Mouse (Mus musculus) kidney, adult 2 months (tissue): ENCODE measurements around the gene Gls. TPM values are rescaled to one million over a fixed set of nuclear protein-coding genes. Genes with fewer than 3 reads are reported as not detected.

Experiments used
- DNase-seq: peaks from one replicate; pipeline ENCODE4 v3.0.0; 2021
- H3K27ac ChIP-seq: fragments of 200-500 bp; 2 replicates; pipeline ENCODE4 v1.5.1; 2012; ENCODE audit warnings: low read depth, low read length, control low read depth, inconsistent platforms; ENCODE audit not compliant: insufficient read depth
- H3K27me3 ChIP-seq: fragments of 200-500 bp; replicated peaks from 2 replicates; pipeline ENCODE4 v1.6.1; 2012; ENCODE audit warnings: mild to moderate bottlenecking, moderate library complexity, low read length, inconsistent platforms; ENCODE audit not compliant: control insufficient read depth, insufficient read depth
- H3K36me3 ChIP-seq: fragments of 200-500 bp; 2 replicates; pipeline ENCODE4 v1.6.1; 2012; ENCODE audit warnings: mild to moderate bottlenecking, moderate library complexity, low read length, inconsistent platforms; ENCODE audit not compliant: control insufficient read depth, insufficient read depth
- H3K4me1 ChIP-seq: fragments of 200-500 bp; 2 replicates; pipeline ENCODE4 v1.6.1; 2011; ENCODE audit warnings: low read length; ENCODE audit not compliant: control insufficient read depth, insufficient read depth
- H3K4me3 ChIP-seq: fragments of 200-500 bp; 2 replicates; pipeline ENCODE4 v1.5.1; 2011; ENCODE audit warnings: mild to moderate bottlenecking, low read depth, low read length, control low read depth; ENCODE audit not compliant: insufficient read depth
- CTCF ChIP-seq: fragments of 200-500 bp; conservative IDR thresholded peaks from 2 replicates; pipeline ENCODE4 v1.5.1; 2011; ENCODE audit warnings: low read depth, mild to moderate bottlenecking, control low read depth, low read length, moderate library complexity, mixed read lengths; ENCODE audit not compliant: insufficient read depth, insufficient read length
- POLR2A ChIP-seq: fragments of 200-500 bp; IDR thresholded peaks from one replicate; pipeline ENCODE4 v1.6.1; 2011; ENCODE audit warnings: low read depth, low read length, control low read depth
- WGBS: fragments of 180-500 bp; shearing (Covaris S2); methylation state at CpG from one replicate; pipeline ENCODE4 v1.1.7; 2018; 5-methylcytosine and 5-hydroxymethylcytosine counted together
- polyA plus RNA-seq: library from polyadenylated mRNA; depleted of rRNA; stranded (reverse); fragments of >200 nt; gene quantifications from 2 replicates; pipeline ENCODE4 v1.2.3, GENCODE M21; 2012

Gls gene
- polyA plus RNA-seq, 1 experiment = 62.9 TPM

- no peak for DNase-seq
- Histone ChIP-seq H3K4me1 (peaks cover 7% of the 10 kb centered on the region; the same call in 1 of the 2 replicates), H3K4me3 (no peak overlapping the region), H3K27ac (no peak overlapping the region), H3K27me3 (no peaks in the 10 kb centered on the region), H3K36me3 (no peaks in the 10 kb centered on the region)
- TF ChIP-seq CTCF (no peak), POLR2A (no peak)
- WGBS = 39% methylated on average over 8 of the region's 8 CpGs
Observed at GRCm38 (mm10) chr1:52171271-52171670, 61.8 kb downstream of the Gls start.

- H3K36me3 ChIP-seq = no peaks in the 10 kb centered on the region
- no peak overlapping the region for H3K4me3 ChIP-seq
- H3K4me1 ChIP-seq = peaks cover 7% of the 10 kb centered on the region; the same call in 1 of the 2 replicates
- WGBS = 69% methylated on average over 7 of the region's 7 CpGs
- no peaks in the 10 kb centered on the region for H3K27me3 ChIP-seq
- TF ChIP-seq CTCF (no peak), POLR2A (no peak)
- H3K27ac ChIP-seq = no peak overlapping the region
- no peak for DNase-seq
Observed at GRCm38 (mm10) chr1:52170747-52171146, 62.3 kb downstream of the Gls start.

DNA sequence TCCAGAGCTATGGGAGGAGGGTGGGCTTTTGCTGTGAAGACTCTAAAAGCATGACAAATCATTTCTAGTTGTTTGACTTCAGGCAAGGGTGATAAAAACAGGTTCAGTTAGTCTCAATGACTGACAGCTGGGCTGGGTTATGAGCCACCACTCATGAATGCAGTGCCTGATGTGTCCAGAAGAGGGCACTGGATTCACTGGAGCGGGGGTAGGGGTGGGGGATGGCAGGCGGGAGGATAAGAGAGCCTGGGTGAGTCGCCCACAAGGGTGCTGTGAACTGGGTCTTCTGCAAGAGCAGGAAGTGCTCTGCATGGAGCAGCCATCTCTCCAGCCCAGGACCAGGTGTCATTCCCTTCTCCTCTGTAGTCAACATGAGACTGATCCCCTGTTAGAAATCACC lies 63.0 kb downstream of the Gls start:
- H3K27me3 ChIP-seq = no peaks in the 10 kb centered on the region
- peaks cover 7% of the 10 kb centered on the region; the same call in 1 of the 2 replicates for H3K4me1 ChIP-seq
- H3K27ac ChIP-seq = no peak overlapping the region
- TF ChIP-seq POLR2A = no peak
- TF ChIP-seq CTCF = peak; percentile 66
- no peak for DNase-seq
- WGBS = 28% methylated on average over 3 of the region's 3 CpGs
- no peak overlapping the region for H3K4me3 ChIP-seq
- H3K36me3 ChIP-seq = no peaks in the 10 kb centered on the region

DNA sequence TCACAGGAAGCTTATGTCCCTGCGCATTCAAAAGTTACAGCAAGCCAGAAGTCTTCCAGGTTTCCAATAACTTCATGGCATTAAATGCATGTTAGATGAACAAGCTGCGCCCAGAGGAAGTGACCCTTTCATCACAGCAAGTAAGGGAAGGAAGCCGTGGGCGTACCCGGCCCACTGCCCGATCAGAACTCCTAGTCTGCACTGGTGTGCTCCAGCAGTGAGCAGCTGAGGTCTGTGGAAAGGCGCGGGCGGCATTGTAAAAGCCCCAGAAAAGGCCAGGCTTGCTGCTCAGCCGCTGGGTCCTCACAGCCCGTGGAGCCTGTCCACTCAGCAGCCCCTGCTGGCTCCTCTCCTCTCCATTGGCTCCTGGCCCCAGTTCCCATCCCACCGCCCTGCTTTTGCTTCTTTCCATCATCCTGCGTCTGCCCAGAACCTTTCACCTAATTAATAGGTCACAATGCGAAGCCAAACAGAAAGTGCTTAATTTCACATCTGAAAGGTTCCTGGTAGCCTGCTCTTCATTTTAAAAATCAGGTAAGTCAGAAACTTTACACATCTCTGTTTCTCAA lies 66.3 kb downstream of the Gls start:
- no peak for DNase-seq
- peaks cover 7% of the 10 kb centered on the region; the same call in 1 of the 2 replicates for H3K4me1 ChIP-seq
- no peaks in the 10 kb centered on the region for H3K27me3 ChIP-seq
- H3K27ac ChIP-seq = no peak overlapping the region
- TF ChIP-seq CTCF (no peak), POLR2A (no peak)
- peaks cover 1% of the 10 kb centered on the region for H3K36me3 ChIP-seq
- WGBS = 48% methylated on average over 14 of the region's 14 CpGs
- no peak overlapping the region for H3K4me3 ChIP-seq

- Histone ChIP-seq H3K27ac (no peak overlapping the region), H3K27me3 (no peaks in the 10 kb centered on the region), H3K4me3 (no peak overlapping the region), H3K36me3 (peaks cover 1% of the 10 kb centered on the region), H3K4me1 (peaks cover 2% of the 10 kb centered on the region; the same call in 1 of the 2 replicates)
- WGBS = 84% methylated on average over 5 of the region's 5 CpGs
- TF ChIP-seq POLR2A = no peak
- TF ChIP-seq CTCF = no peak
- DNase-seq = no peak
Observed at GRCm38 (mm10) chr1:52163707-52164457, 69.2 kb downstream of the Gls start.

- peaks cover 1% of the 10 kb centered on the region for H3K36me3 ChIP-seq
- TF ChIP-seq CTCF (no peak), POLR2A (no peak)
- WGBS = 86% methylated on average over 8 of the region's 8 CpGs
- no peak overlapping the region for H3K27ac ChIP-seq
- DNase-seq = no peak
- peaks cover 12% of the 10 kb centered on the region for H3K4me1 ChIP-seq
- no peak overlapping the region for H3K4me3 ChIP-seq
- no peaks in the 10 kb centered on the region for H3K27me3 ChIP-seq
Observed at GRCm38 (mm10) chr1:52161151-52161550, 71.9 kb downstream of the Gls start.
